Mouse (Mus musculus): ENCODE measurements at regions not wholly inside any gene's neighbourhood (a gene's known extent, or its start where the extent isn't known, plus 50 kb on each side); places are given as distances from the start of the nearest gene placed in this dataset.

GRCm38 (mm10) chr13:48376405-48376804 lies 115.4 kb downstream of the Id4 start:
- ATAC-seq (ENCODE audit: low FRiP score, low read depth): no peak
- no peak overlapping the region for H3K27ac ChIP-seq (replicated peaks)
- H3K9ac ChIP-seq: no peak overlapping the region
- no peak overlapping the region for H3K4me2 ChIP-seq
- H3K9me3 ChIP-seq: no peaks in the 10 kb centered on the region
- no peaks in the 10 kb centered on the region for H3K4me1 ChIP-seq (replicated peaks)
- H3K36me3 ChIP-seq: no peaks in the 10 kb centered on the region
- no peaks in the 10 kb centered on the region for H3K27me3 ChIP-seq
- WGBS: 70% methylated on average over 4 of the region's 4 CpGs
- H3K4me3 ChIP-seq: no peak overlapping the region

GRCm38 (mm10) chr13:48383580-48384445 lies 122.8 kb downstream of the Id4 start:
- H3K27ac ChIP-seq (replicated peaks): peak overlapping the region; percentile 63
- H3K4me3 ChIP-seq: no peak overlapping the region
- no peaks in the 10 kb centered on the region for H3K9me3 ChIP-seq
- 33% methylated on average over 13 of the region's 13 CpGs for WGBS
- H3K4me1 ChIP-seq (replicated peaks): peaks cover 19% of the 10 kb centered on the region
- no peaks in the 10 kb centered on the region for H3K36me3 ChIP-seq
- 0 out of 2 replicates have a peak overlapping the region, but pooled peaks have one; percentile 9 for H3K4me2 ChIP-seq
- H3K27me3 ChIP-seq: no peaks in the 10 kb centered on the region
- peak; percentile 54; the same call in 1 of the 2 replicates for ATAC-seq (ENCODE audit: low FRiP score, low read depth)
- H3K9ac ChIP-seq: no peak overlapping the region

GRCm38 (mm10) chr13:48384901-48385300 lies 123.9 kb downstream of the Id4 start:
- H3K27ac ChIP-seq (replicated peaks): peak overlapping the region; percentile 63
- H3K4me3 ChIP-seq: no peak overlapping the region
- peaks cover 19% of the 10 kb centered on the region for H3K4me1 ChIP-seq (replicated peaks)
- H3K9ac ChIP-seq: no peak overlapping the region
- no peaks in the 10 kb centered on the region for H3K36me3 ChIP-seq
- ATAC-seq (ENCODE audit: low FRiP score, low read depth): no peak
- no peaks in the 10 kb centered on the region for H3K9me3 ChIP-seq
- WGBS: 33% methylated on average over 11 of the region's 11 CpGs
- H3K27me3 ChIP-seq: no peaks in the 10 kb centered on the region
- H3K4me2 ChIP-seq: peak overlapping the region; percentile 9; the same call in 1 of the 2 replicates

GRCm38 (mm10) chr13:48391126-48391525 lies 122.1 kb downstream of the Zfp169 start:
- Histone ChIP-seq H3K27ac (replicated peaks) (no peak overlapping the region), H3K9ac (no peak overlapping the region), H3K9me3 (no peaks in the 10 kb centered on the region), H3K36me3 (no peaks in the 10 kb centered on the region), H3K27me3 (no peaks in the 10 kb centered on the region), H3K4me1 (replicated peaks) (no peaks in the 10 kb centered on the region), H3K4me2 (no peak overlapping the region), H3K4me3 (no peak overlapping the region)
- ATAC-seq (ENCODE audit: low FRiP score, low read depth): no peak
- 82% methylated on average over 11 of the region's 11 CpGs for WGBS

- no peak for ATAC-seq (ENCODE audit: low FRiP score, low read depth)
- no peak overlapping the region for H3K27ac ChIP-seq (replicated peaks)
- H3K9ac ChIP-seq: no peak overlapping the region
- no peak overlapping the region for H3K4me2 ChIP-seq
- H3K4me3 ChIP-seq: no peak overlapping the region
- 54% methylated on average over 1 of the region's 1 CpGs for WGBS
- H3K36me3 ChIP-seq: no peaks in the 10 kb centered on the region
- H3K4me1 ChIP-seq (replicated peaks): peaks cover 7% of the 10 kb centered on the region; the same call in 1 of the 2 replicates
- no peaks in the 10 kb centered on the region for H3K27me3 ChIP-seq
- H3K9me3 ChIP-seq: no peaks in the 10 kb centered on the region
Measured at GRCm38 (mm10) chr13:48397761-48398160, 115.5 kb downstream of the Zfp169 start.

- H3K36me3 ChIP-seq: no peaks in the 10 kb centered on the region
- peaks cover 7% of the 10 kb centered on the region; the same call in 1 of the 2 replicates for H3K4me1 ChIP-seq (replicated peaks)
- no peak for ATAC-seq (ENCODE audit: low FRiP score, low read depth)
- H3K9ac ChIP-seq: no peak overlapping the region
- WGBS: 82% methylated on average over 3 of the region's 3 CpGs
- H3K27ac ChIP-seq (replicated peaks): no peak overlapping the region
- H3K4me2 ChIP-seq: no peak overlapping the region
- H3K4me3 ChIP-seq: no peak overlapping the region
- H3K9me3 ChIP-seq: no peaks in the 10 kb centered on the region
- H3K27me3 ChIP-seq: no peaks in the 10 kb centered on the region
Measured at GRCm38 (mm10) chr13:48398617-48399016, 114.6 kb downstream of the Zfp169 start.

- no peak overlapping the region for H3K4me3 ChIP-seq
- H3K4me1 ChIP-seq (replicated peaks): peaks cover 7% of the 10 kb centered on the region; the same call in 1 of the 2 replicates
- H3K9me3 ChIP-seq: no peaks in the 10 kb centered on the region
- no peak overlapping the region for H3K4me2 ChIP-seq
- no peaks in the 10 kb centered on the region for H3K27me3 ChIP-seq
- no peak overlapping the region for H3K9ac ChIP-seq
- ATAC-seq (ENCODE audit: low FRiP score, low read depth): no peak
- 32% methylated on average over 5 of the region's 5 CpGs for WGBS
- no peaks in the 10 kb centered on the region for H3K36me3 ChIP-seq
- no peak overlapping the region for H3K27ac ChIP-seq (replicated peaks)
Measured at GRCm38 (mm10) chr13:48402316-48402715, 110.9 kb downstream of the Zfp169 start.

GRCm38 (mm10) chr13:48422438-48423329 lies 90.6 kb downstream of the Zfp169 start:
- Histone ChIP-seq H3K9me3 (no peaks in the 10 kb centered on the region), H3K27ac (replicated peaks) (peak overlapping the region; percentile 52), H3K36me3 (no peaks in the 10 kb centered on the region), H3K4me2 (no peak overlapping the region), H3K4me3 (no peak overlapping the region), H3K9ac (no peak overlapping the region), H3K4me1 (replicated peaks) (0 out of 2 replicates have a peak, but pooled peaks cover 6% of the 10 kb centered on the region), H3K27me3 (no peaks in the 10 kb centered on the region)
- WGBS: 29% methylated on average over 9 of the region's 9 CpGs
- ATAC-seq (ENCODE audit: low FRiP score, low read depth): peak; percentile 91

- no peak overlapping the region for H3K4me2 ChIP-seq
Measured at GRCm38 (mm10) chr13:48426816-48427215, 86.4 kb downstream of the Zfp169 start.

GRCm38 (mm10) chr13:48436659-48437345 lies 76.4 kb downstream of the Zfp169 start:
- H3K27ac ChIP-seq (replicated peaks): no peak overlapping the region
- no peak overlapping the region for H3K4me2 ChIP-seq
- no peak for ATAC-seq (ENCODE audit: low FRiP score, low read depth)
- H3K9ac ChIP-seq: no peak overlapping the region
- H3K36me3 ChIP-seq: no peaks in the 10 kb centered on the region
- no peaks in the 10 kb centered on the region for H3K4me1 ChIP-seq (replicated peaks)
- no peaks in the 10 kb centered on the region for H3K9me3 ChIP-seq
- H3K4me3 ChIP-seq: no peak overlapping the region
- WGBS: 78% methylated on average over 14 of the region's 14 CpGs
- H3K27me3 ChIP-seq: no peaks in the 10 kb centered on the region

More at GRCm38 (mm10) chr13:48426816-48427215, 86.4 kb downstream of the Zfp169 start:
- H3K27ac ChIP-seq (replicated peaks): no peak overlapping the region
- no peaks in the 10 kb centered on the region for H3K36me3 ChIP-seq
- WGBS: 69% methylated on average over 5 of the region's 5 CpGs
- H3K4me1 ChIP-seq (replicated peaks): 0 out of 2 replicates have a peak, but pooled peaks cover 6% of the 10 kb centered on the region
- no peak overlapping the region for H3K9ac ChIP-seq
- H3K4me3 ChIP-seq: no peak overlapping the region
- H3K27me3 ChIP-seq: no peaks in the 10 kb centered on the region
- no peaks in the 10 kb centered on the region for H3K9me3 ChIP-seq
- ATAC-seq (ENCODE audit: low FRiP score, low read depth): no peak

All from hindbrain, embryonic 15.5 days (tissue).